Mouse (Mus musculus) ES-Bruce4 (cell line): Measurements from ENCODE around the gene Klk13.
"Not testable (repeated sequence)": the region's sequence is repeated elsewhere in the genome, so short reads cannot be mapped to it uniquely, and the experiment has no call there.

Experiments used
- CTCF ChIP-seq: IDR thresholded peaks from one replicate; pipeline ENCODE4 v1.8.1; 2011; ENCODE audit warnings: low read depth, low read length
- POLR2A ChIP-seq: IDR thresholded peaks from one replicate; pipeline ENCODE4 v1.8.1; 2011; ENCODE audit warnings: low read length; ENCODE audit not compliant: insufficient read depth

- not testable (repeated sequence) for TF ChIP-seq POLR2A, CTCF
Measured at GRCm38 (mm10) chr7:43667221-43667620, 45.1 kb upstream of the Klk13 start.
